Mouse (Mus musculus) CH12.LX (cell line): ENCODE measurements around the gene Foxn2. TPM values are rescaled to one million over a fixed set of nuclear protein-coding genes. Genes with fewer than 3 reads are reported as not detected.

Source experiments
- DNase-seq: peaks from one replicate; pipeline ENCODE4 v3.0.0-alpha.2; 2013; ENCODE audit errors: extremely low read depth
- H3K27ac ChIP-seq: 2 replicates; pipeline ENCODE4 v1.5.1; 2012; ENCODE audit warnings: low read depth, mild to moderate bottlenecking, control low read depth, moderate library complexity; ENCODE audit not compliant: insufficient read depth
- H3K27me3 ChIP-seq: replicated peaks from 2 replicates; pipeline ENCODE3; 2012; ENCODE audit warnings: inconsistent platforms
- H3K36me3 ChIP-seq, 2 experiments: replicated peaks in 1 of 2; 2 replicates each; pipeline versions ENCODE3 to v1.6.1; 2012; ENCODE audit warnings: inconsistent platforms in 1 of 2, low read length in 1 of 2, mild to moderate bottlenecking in 1 of 2, mixed read lengths in 1 of 2, moderate library complexity in 1 of 2; ENCODE audit not compliant: control insufficient read depth in 1 of 2, insufficient read depth in 1 of 2
- H3K4me1 ChIP-seq, 2 experiments: 2 replicates each; pipeline ENCODE4 v1.6.1; 2012; ENCODE audit warnings: inconsistent platforms in 1 of 2, moderate library complexity in 1 of 2; ENCODE audit not compliant: insufficient read depth in 2 of 2, control insufficient read depth in 1 of 2
- H3K4me2 ChIP-seq: 2 replicates; pipeline ENCODE4 v1.6.1; 2012; ENCODE audit warnings: low read depth, mild to moderate bottlenecking, control low read depth; ENCODE audit not compliant: poor library complexity, insufficient read depth, severe bottlenecking
- H3K4me3 ChIP-seq, 3 experiments: fragments of 150-350 bp in 1 of 3; sonication (generic) in 1 of 3; replicated peaks in 1 of 3; 2 replicates each; pipeline versions ENCODE3 to v1.5.1; 2011 to 2012; ENCODE audit warnings: low read depth in 2 of 3, low read length in 2 of 3, mild to moderate bottlenecking in 2 of 3, moderate library complexity in 2 of 3, control low read depth in 1 of 3, improper control_type of control experiment in 1 of 3, inconsistent platforms in 1 of 3, mixed read lengths in 1 of 3; ENCODE audit not compliant: poor library complexity in 1 of 3
- H3K79me2 ChIP-seq: replicated peaks from 2 replicates; pipeline ENCODE4 v1.6.1; 2012; ENCODE audit warnings: mild to moderate bottlenecking, moderate library complexity; ENCODE audit not compliant: control insufficient read depth, poor library complexity, insufficient read depth, severe bottlenecking; ENCODE audit errors: extremely low read depth
- H3K9ac ChIP-seq: 2 replicates; pipeline ENCODE4 v1.6.1; 2012; ENCODE audit warnings: low read depth, mild to moderate bottlenecking, control low read depth, moderate library complexity; ENCODE audit not compliant: insufficient read depth
- H3K9me3 ChIP-seq: replicated peaks from 2 replicates; pipeline ENCODE3; 2012; ENCODE audit warnings: low read length, inconsistent platforms, mixed read lengths
- BHLHE40 ChIP-seq: IDR thresholded peaks from 2 replicates; pipeline ENCODE4 v1.6.1; 2011; ENCODE audit warnings: mild to moderate bottlenecking, low read depth, low read length, improper control_type of control experiment
- CHD1 ChIP-seq: IDR thresholded peaks from 2 replicates; pipeline ENCODE4 v1.6.1; 2012; ENCODE audit warnings: low read depth, low read length, improper control_type of control experiment, inconsistent platforms
- CHD2 ChIP-seq: IDR thresholded peaks from 2 replicates; pipeline ENCODE4 v1.6.1; 2011; ENCODE audit warnings: low read length, improper control_type of control experiment
- CTCF ChIP-seq, 2 experiments: IDR thresholded peaks in 1 of 2; conservative IDR thresholded peaks in 1 of 2; 2 replicates each; pipeline ENCODE4 v1.5.1; 2011 to 2012; ENCODE audit warnings: low read depth in 2 of 2, low read length in 2 of 2, improper control_type of control experiment in 1 of 2, inconsistent platforms in 1 of 2, mild to moderate bottlenecking in 1 of 2, moderate library complexity in 1 of 2
- E2F4 ChIP-seq: IDR thresholded peaks from 2 replicates; pipeline ENCODE4 v1.6.1; 2011; ENCODE audit warnings: low read depth, low read length, improper control_type of control experiment; ENCODE audit not compliant: insufficient replicate concordance
- ELF1 ChIP-seq: IDR thresholded peaks from 2 replicates; pipeline ENCODE4 v1.6.1; 2014; ENCODE audit warnings: low read depth, mild to moderate bottlenecking, inconsistent platforms, low read length, improper control_type of control experiment
- EP300 ChIP-seq: IDR thresholded peaks from 2 replicates; pipeline ENCODE4 v1.6.1; 2011; ENCODE audit warnings: low read length, improper control_type of control experiment
- ETS1 ChIP-seq: conservative IDR thresholded peaks from 2 replicates; pipeline ENCODE4 v1.6.1; 2012; ENCODE audit warnings: low read depth, mild to moderate bottlenecking, inconsistent platforms, low read length, improper control_type of control experiment, moderate library complexity
- HCFC1 ChIP-seq: IDR thresholded peaks from 2 replicates; pipeline ENCODE4 v1.6.1; 2012; ENCODE audit warnings: low read depth, mild to moderate bottlenecking, inconsistent platforms, low read length, improper control_type of control experiment
- IRF4 ChIP-seq: IDR thresholded peaks from 2 replicates; pipeline ENCODE4 v1.6.1; 2014; ENCODE audit warnings: low read depth, mild to moderate bottlenecking, inconsistent platforms, low read length, improper control_type of control experiment
- JUN ChIP-seq: IDR thresholded peaks from 2 replicates; pipeline ENCODE4 v1.6.1; 2011; ENCODE audit warnings: low read depth, mild to moderate bottlenecking, low read length, improper control_type of control experiment, moderate library complexity; ENCODE audit not compliant: insufficient read depth
- JUND ChIP-seq: conservative IDR thresholded peaks from 2 replicates; pipeline ENCODE4 v1.6.1; 2011; ENCODE audit warnings: low read depth, low read length, improper control_type of control experiment
- MAFK ChIP-seq: IDR thresholded peaks from 2 replicates; pipeline ENCODE4 v1.6.1; 2011; ENCODE audit warnings: low read length, improper control_type of control experiment; ENCODE audit not compliant: insufficient replicate concordance
- MAX ChIP-seq: IDR thresholded peaks from 2 replicates; pipeline ENCODE4 v1.6.1; 2011; ENCODE audit warnings: low read length, improper control_type of control experiment
- MAZ ChIP-seq: IDR thresholded peaks from 2 replicates; pipeline ENCODE4 v1.6.1; 2012; ENCODE audit warnings: low read depth, mild to moderate bottlenecking, inconsistent platforms, low read length, improper control_type of control experiment, moderate library complexity
- MEF2A ChIP-seq: IDR thresholded peaks from 2 replicates; pipeline ENCODE4 v1.6.1; 2014; ENCODE audit warnings: low read depth, mild to moderate bottlenecking, inconsistent platforms, low read length, improper control_type of control experiment, borderline replicate concordance
- MXI1 ChIP-seq: IDR thresholded peaks from 2 replicates; pipeline ENCODE4 v1.6.1; 2011; ENCODE audit warnings: mild to moderate bottlenecking, low read depth, low read length, improper control_type of control experiment
- MYC ChIP-seq: IDR thresholded peaks from 2 replicates; pipeline ENCODE4 v1.6.1; 2011; ENCODE audit warnings: low read depth, mild to moderate bottlenecking, improper control_type of control experiment, low read length
- NELFE ChIP-seq: IDR thresholded peaks from 2 replicates; pipeline ENCODE4 v1.6.1; 2011; ENCODE audit warnings: low read depth, low read length, improper control_type of control experiment
- NRF1 ChIP-seq: IDR thresholded peaks from 2 replicates; pipeline ENCODE4 v1.6.1; 2014; ENCODE audit warnings: low read depth, mild to moderate bottlenecking, inconsistent platforms, low read length, improper control_type of control experiment, moderate library complexity
- PAX5 ChIP-seq: IDR thresholded peaks from 2 replicates; pipeline ENCODE4 v1.6.1; 2012; ENCODE audit warnings: low read length, inconsistent platforms, mixed read lengths
- POLR2A ChIP-seq: IDR thresholded peaks from 2 replicates; pipeline ENCODE4 v1.6.1; 2011; ENCODE audit warnings: low read depth, mild to moderate bottlenecking, improper control_type of control experiment, low read length
- POLR2AphosphoS2 ChIP-seq: IDR thresholded peaks from 2 replicates; pipeline ENCODE4 v1.6.1; 2011; ENCODE audit warnings: low read depth, low read length, improper control_type of control experiment
- RAD21 ChIP-seq: IDR thresholded peaks from 2 replicates; pipeline ENCODE4 v1.6.1; 2011; ENCODE audit warnings: low read depth, mild to moderate bottlenecking, low read length, improper control_type of control experiment, moderate library complexity
- RCOR1 ChIP-seq: conservative IDR thresholded peaks from 2 replicates; pipeline ENCODE4 v1.6.1; 2012; ENCODE audit warnings: low read depth, mild to moderate bottlenecking, inconsistent platforms, low read length, improper control_type of control experiment
- SIN3A ChIP-seq: IDR thresholded peaks from 2 replicates; pipeline ENCODE4 v1.6.1; 2012; ENCODE audit warnings: low read length, improper control_type of control experiment, inconsistent platforms
- SMC3 ChIP-seq: IDR thresholded peaks from 2 replicates; pipeline ENCODE4 v1.6.1; 2011; ENCODE audit warnings: low read depth, low read length, improper control_type of control experiment
- TBP ChIP-seq: conservative IDR thresholded peaks from 2 replicates; pipeline ENCODE4 v1.6.1; 2011; ENCODE audit warnings: low read depth, low read length, improper control_type of control experiment
- TCF12 ChIP-seq: IDR thresholded peaks from 2 replicates; pipeline ENCODE4 v1.6.1; 2014; ENCODE audit warnings: low read depth, mild to moderate bottlenecking, inconsistent platforms, low read length, improper control_type of control experiment
- UBTF ChIP-seq: IDR thresholded peaks from 2 replicates; pipeline ENCODE4 v1.6.1; 2012; ENCODE audit warnings: low read depth, mild to moderate bottlenecking, inconsistent platforms, low read length, improper control_type of control experiment, moderate library complexity
- USF1 ChIP-seq: IDR thresholded peaks from 2 replicates; pipeline ENCODE4 v1.6.1; 2014; ENCODE audit warnings: low read depth, mild to moderate bottlenecking, inconsistent platforms, low read length, improper control_type of control experiment
- USF2 ChIP-seq: conservative IDR thresholded peaks from 2 replicates; pipeline ENCODE4 v1.6.1; 2011; ENCODE audit warnings: low read depth, low read length, improper control_type of control experiment
- ZC3H11A ChIP-seq: IDR thresholded peaks from 2 replicates; pipeline ENCODE4 v1.6.1; 2012; ENCODE audit warnings: low read depth, mild to moderate bottlenecking, inconsistent platforms, low read length, improper control_type of control experiment
- ZKSCAN1 ChIP-seq: IDR thresholded peaks from 2 replicates; pipeline ENCODE4 v1.6.1; 2012; ENCODE audit warnings: low read depth, inconsistent platforms, low read length, improper control_type of control experiment, borderline replicate concordance
- ZMIZ1 ChIP-seq: IDR thresholded peaks from 2 replicates; pipeline ENCODE4 v1.6.1; 2012; ENCODE audit warnings: low read depth, mild to moderate bottlenecking, inconsistent platforms, low read length, improper control_type of control experiment
- ZNF384 ChIP-seq: IDR thresholded peaks from 2 replicates; pipeline ENCODE4 v1.6.1; 2012; ENCODE audit warnings: low read depth, low read length, improper control_type of control experiment, inconsistent platforms
- dilution Hi-C: fragments of 300-500 bp; cut with MboI; formaldehyde crosslinking; loops from 2 replicates; pipeline ENCODE4 v1.14.3; 2020; ENCODE audit warnings: low sequenced_read_pairs; ENCODE audit not compliant: extremely low pct_unique_long_range_greater_than_20kb, extremely low pct_ligation_motif_present
- in situ Hi-C: fragments of 300-500 bp; cut with MboI; formaldehyde crosslinking; loops from 3 replicates; pipeline ENCODE4 v1.14.3; 2019; ENCODE audit warnings: low sequenced_read_pairs, low pct_ligation_motif_present, low pct_unique_long_range_greater_than_20kb, mixed read lengths
- polyA plus RNA-seq: library from polyadenylated mRNA; unstranded; fragments of >175 nt; gene quantifications from 2 replicates; pipeline ENCODE4 v1.2.1, GENCODE M21; 2012; ENCODE audit warnings: low read depth; ENCODE audit not compliant: insufficient read length
- total RNA-seq, 2 experiments: library from RNA; depleted of rRNA; stranded (reverse); fragments of 300-350 nt in 1 of 2; fragments of >200 nt in 1 of 2; gene quantifications; 2 replicates each; pipeline ENCODE4 v1.2.3; 2012 to 2014

The Foxn2 gene
- total and polyA plus RNA-seq, 3 experiments: 13.2 to 24.6 (median 16.0) TPM

GRCm38 (mm10) chr17:88530667-88531066 lies 90.2 kb downstream of the Foxn2 start:
- peak; percentile 81 for DNase-seq
- no peaks in the 10 kb centered on the region for H3K27me3 ChIP-seq
- H3K9ac ChIP-seq: peak overlapping the region; percentile 46; the same call in 1 of the 2 replicates
- peaks cover 0 to 17% of the 10 kb centered on the region in 2 experiments for H3K36me3 ChIP-seq
- in situ Hi-C loops: no loop called here
- H3K9me3 ChIP-seq: no peaks in the 10 kb centered on the region
- dilution Hi-C loops: no loop called here
- H3K4me3 ChIP-seq: peak overlapping the region; percentile 68 to 94 (median 75)
- peaks cover 8 to 25% of the 10 kb centered on the region in 2 experiments for H3K4me1 ChIP-seq
- H3K79me2 ChIP-seq: peaks cover 7% of the 10 kb centered on the region
- TF ChIP-seq E2F4 (no peak), JUN (no peak), BHLHE40 (peak; percentile 35; the same call in 1 of the 2 replicates), MEF2A (no peak), EP300 (0 out of 2 replicates have a peak, but pooled peaks have one; percentile 10), ETS1 (no peak), POLR2AphosphoS2 (no peak), ZKSCAN1 (no peak), MYC (peak; percentile 42; the same call in 1 of the 2 replicates), ZMIZ1 (peak; percentile 32; the same call in 1 of the 2 replicates), TCF12 (no peak), USF2 (no peak), MAX (no peak), JUND (no peak), SIN3A (peak; percentile 94; the same call in 1 of the 2 replicates), CHD1 (no peak), ZNF384 (no peak), CHD2 (no peak), CTCF (conservative IDR thresholded peaks at IDR 0.05 in 1 of 2, IDR thresholded peaks at IDR 0.05 in 1 of 2; ENCODE audit: low read depth in 2 of 2, low read length in 2 of 2) (no peak), RAD21 (no peak; the same call in none of the 2 replicates), TBP (peak; percentile 80; the same call in 1 of the 2 replicates), PAX5 (no peak), UBTF (no peak), ELF1 (no peak; the same call in 1 of the 2 replicates), MXI1 (peak; percentile 71), USF1 (no peak), MAFK (0 out of 2 replicates have a peak, but pooled peaks have one; percentile 4), NRF1 (no peak), IRF4 (peak; percentile 49), MAZ (peak; percentile 59; the same call in 1 of the 2 replicates), POLR2A (peak; percentile 55), SMC3 (no peak), HCFC1 (no peak), ZC3H11A (no peak), NELFE (peak; percentile 49; the same call in 1 of the 2 replicates), RCOR1 (no peak; the same call in 1 of the 2 replicates)
- H3K27ac ChIP-seq: peak overlapping the region; percentile 79
- H3K4me2 ChIP-seq: peak overlapping the region; percentile 59; the same call in 1 of the 2 replicates
